Mouse (Mus musculus) limb, embryonic 11.5 days (tissue): ENCODE results near the gene Ldlr. TPM values are rescaled to one million over a fixed set of nuclear protein-coding genes. Genes with fewer than 3 reads are reported as not detected.

Experiments
- ATAC-seq: fragments of 200-750 bp; cut with Nextera tagmentation; 2 replicates; pipeline ENCODE4 v1.8.0; 2017; ENCODE audit warnings: low read depth; ENCODE audit not compliant: insufficient number of reproducible peaks, low FRiP score, low TSS enrichment
- DNase-seq: peaks from one replicate; pipeline ENCODE4 v3.0.0-alpha.2; 2015; ENCODE audit warnings: low spot score
- H3K27ac ChIP-seq: fragments of 300-500 bp; sonication (generic); replicated peaks from 2 replicates; pipeline ENCODE4 v1.5.1; 2014; ENCODE audit warnings: low read depth, mild to moderate bottlenecking, low read length
- H3K27me3 ChIP-seq: fragments of 300-500 bp; sonication (generic); 2 replicates; pipeline ENCODE4 v1.6.1; 2014; ENCODE audit warnings: mild to moderate bottlenecking, low read length, mixed read lengths; ENCODE audit not compliant: control insufficient read depth, insufficient read depth
- H3K36me3 ChIP-seq: fragments of 300-500 bp; sonication (generic); 2 replicates; pipeline ENCODE4 v1.6.1; 2014; ENCODE audit warnings: mild to moderate bottlenecking, low read length, moderate library complexity, mixed read lengths; ENCODE audit not compliant: control insufficient read depth, insufficient read depth
- H3K4me1 ChIP-seq: fragments of 300-500 bp; sonication (generic); 2 replicates; pipeline ENCODE4 v1.6.1; 2014; ENCODE audit warnings: low read length, mixed read lengths; ENCODE audit not compliant: control insufficient read depth, insufficient read depth
- H3K4me2 ChIP-seq: fragments of 300-500 bp; sonication (generic); 2 replicates; pipeline ENCODE4 v1.6.1; 2014; ENCODE audit warnings: low read depth, mild to moderate bottlenecking, moderate library complexity; ENCODE audit not compliant: severe bottlenecking
- H3K4me3 ChIP-seq: fragments of 300-500 bp; sonication (generic); 2 replicates; pipeline ENCODE4 v1.5.1; 2014; ENCODE audit warnings: low read depth, low read length
- H3K9ac ChIP-seq: fragments of 300-500 bp; sonication (generic); 2 replicates; pipeline ENCODE4 v1.6.1; 2014; ENCODE audit warnings: mild to moderate bottlenecking, low read length
- H3K9me3 ChIP-seq: fragments of 300-500 bp; sonication (generic); 2 replicates; pipeline ENCODE4 v1.6.1; 2016; ENCODE audit warnings: low read length; ENCODE audit not compliant: control insufficient read depth
- WGBS: fragments of 180-500 bp; shearing (Covaris S2); extraction: QIAGEN DNeasy Blood & Tissue Kit; methylation state at CpG from one replicate; pipeline ENCODE4 v1.1.7; 2014; 5-methylcytosine and 5-hydroxymethylcytosine counted together
- polyA plus RNA-seq: library from polyadenylated mRNA; unstranded; fragments of >200 nt; fragmentation: Nextera tagmentation; extraction: Ambion mirVana; gene quantifications from 2 replicates; pipeline ENCODE4 v1.2.1, GENCODE M21; 2014

Gene Ldlr
- polyA plus RNA-seq, 1 experiment from 2014 or later = 15.2 TPM

- H3K27ac ChIP-seq = no peak overlapping the region
- H3K9me3 ChIP-seq = no peaks in the 10 kb centered on the region
- ATAC-seq (no peak), DNase-seq (no peak)
- H3K4me2 ChIP-seq = no peak overlapping the region
- no peaks in the 10 kb centered on the region for H3K4me1 ChIP-seq
- H3K4me3 ChIP-seq = no peak overlapping the region
- H3K9ac ChIP-seq = no peak overlapping the region
- peaks cover 10% of the 10 kb centered on the region for H3K36me3 ChIP-seq
- no peaks in the 10 kb centered on the region for H3K27me3 ChIP-seq
- 95% methylated on average over 3 of the region's 3 CpGs for WGBS
Observed at GRCm38 (mm10) chr9:21709340-21709739, 13.9 kb upstream of the Ldlr start.

GRCm38 (mm10) chr9:21715298-21715697 lies 8.0 kb upstream of the Ldlr start:
- Histone ChIP-seq H3K36me3 (no peaks in the 10 kb centered on the region; the same call in 1 of the 2 replicates), H3K9me3 (no peaks in the 10 kb centered on the region), H3K9ac (no peak overlapping the region), H3K4me1 (no peaks in the 10 kb centered on the region), H3K27ac (no peak overlapping the region), H3K4me3 (no peak overlapping the region), H3K4me2 (no peak overlapping the region), H3K27me3 (no peaks in the 10 kb centered on the region)
- WGBS = 70% methylated on average over 4 of the region's 4 CpGs
- no peak for ATAC-seq
- no peak for DNase-seq

GRCm38 (mm10) chr9:21717015-21717414 lies 6.3 kb upstream of the Ldlr start:
- H3K36me3 ChIP-seq = no peaks in the 10 kb centered on the region; the same call in 1 of the 2 replicates
- no peak overlapping the region for H3K4me2 ChIP-seq
- H3K27me3 ChIP-seq = no peaks in the 10 kb centered on the region
- DNase-seq (no peak), ATAC-seq (no peak)
- H3K27ac ChIP-seq = no peak overlapping the region
- H3K4me3 ChIP-seq = no peak overlapping the region
- WGBS = 95% methylated on average over 2 of the region's 2 CpGs
- no peaks in the 10 kb centered on the region for H3K4me1 ChIP-seq
- H3K9ac ChIP-seq = no peak overlapping the region
- no peaks in the 10 kb centered on the region for H3K9me3 ChIP-seq

- ATAC-seq (no peak), DNase-seq (no peak)
- H3K27ac ChIP-seq = no peak overlapping the region
- no peak overlapping the region for H3K9ac ChIP-seq
- WGBS = 79% methylated on average over 2 of the region's 2 CpGs
- H3K4me2 ChIP-seq = no peak overlapping the region
- no peaks in the 10 kb centered on the region for H3K27me3 ChIP-seq
- no peaks in the 10 kb centered on the region for H3K36me3 ChIP-seq
- no peak overlapping the region for H3K4me3 ChIP-seq
- H3K4me1 ChIP-seq = peaks cover 5% of the 10 kb centered on the region
- no peaks in the 10 kb centered on the region for H3K9me3 ChIP-seq
Observed at GRCm38 (mm10) chr9:21721036-21721435, 2.2 kb upstream of the Ldlr start.

GRCm38 (mm10) chr9:21724147-21724536 lies 859 bp downstream of the Ldlr start:
- peak overlapping the region; percentile 89 for H3K27ac ChIP-seq
- H3K9ac ChIP-seq = peak overlapping the region; percentile 74
- peak overlapping the region; percentile 79 for H3K4me3 ChIP-seq
- H3K4me1 ChIP-seq = peaks cover 5% of the 10 kb centered on the region
- H3K36me3 ChIP-seq = peaks cover 4% of the 10 kb centered on the region
- 0% methylated on average over 18 of the region's 18 CpGs for WGBS
- DNase-seq (peak; percentile 96), ATAC-seq (peak; percentile 96)
- H3K4me2 ChIP-seq = peak overlapping the region; percentile 66
- no peaks in the 10 kb centered on the region for H3K27me3 ChIP-seq
- no peaks in the 10 kb centered on the region for H3K9me3 ChIP-seq

- Histone ChIP-seq H3K9ac (no peak overlapping the region), H3K4me1 (peaks cover 5% of the 10 kb centered on the region), H3K27me3 (no peaks in the 10 kb centered on the region), H3K4me3 (peak overlapping the region; percentile 79), H3K27ac (no peak overlapping the region), H3K4me2 (peak overlapping the region; percentile 66; the same call in 1 of the 2 replicates), H3K9me3 (no peaks in the 10 kb centered on the region), H3K36me3 (peaks cover 8% of the 10 kb centered on the region)
- ATAC-seq (no peak), DNase-seq (no peak)
- WGBS = 89% methylated on average over 23 of the region's 23 CpGs
Observed at GRCm38 (mm10) chr9:21725224-21726121, 2.2 kb downstream of the Ldlr start.

- ATAC-seq = no peak
- no peak for DNase-seq
- Histone ChIP-seq H3K36me3 (peaks cover 8% of the 10 kb centered on the region), H3K27me3 (no peaks in the 10 kb centered on the region), H3K4me1 (peaks cover 5% of the 10 kb centered on the region), H3K4me2 (no peak overlapping the region), H3K4me3 (no peak overlapping the region), H3K9me3 (no peaks in the 10 kb centered on the region), H3K27ac (no peak overlapping the region), H3K9ac (no peak overlapping the region)
- WGBS = 86% methylated on average over 14 of the region's 14 CpGs
Observed at GRCm38 (mm10) chr9:21726218-21726975, 3.1 kb downstream of the Ldlr start.

GRCm38 (mm10) chr9:21728261-21728832 lies 5.1 kb downstream of the Ldlr start:
- no peak overlapping the region for H3K27ac ChIP-seq
- no peaks in the 10 kb centered on the region for H3K9me3 ChIP-seq
- ATAC-seq = no peak
- H3K9ac ChIP-seq = no peak overlapping the region
- no peak overlapping the region for H3K4me3 ChIP-seq
- WGBS = 89% methylated on average over 10 of the region's 10 CpGs
- H3K36me3 ChIP-seq = peaks cover 19% of the 10 kb centered on the region
- no peak for DNase-seq
- H3K27me3 ChIP-seq = no peaks in the 10 kb centered on the region
- H3K4me1 ChIP-seq = peaks cover 5% of the 10 kb centered on the region
- no peak overlapping the region for H3K4me2 ChIP-seq
